ENCODE assay signal across 7 mouse cellular contexts in genomic region chr10:91183316-91183715, GRCm38 (mm10). TPM values are rescaled to one million over a fixed set of nuclear protein-coding genes. Genes with fewer than 3 reads are reported as not detected.
DNase-seq lines count a peak whose midpoint lies in the region; ATAC-seq and TF ChIP-seq lines count a peak whose summit lies in the region.

No protein-coding gene starts in this region.

- no peaks in the 10 kb centered on the region for H3K36me3 ChIP-seq in G1E (replicated peaks)
- no peaks in the 10 kb centered on the region for H3K36me3 ChIP-seq in embryonic facial prominence, embryonic 15.5 days
- no peaks in the 10 kb centered on the region for H3K36me3 ChIP-seq in intestine, embryonic 15.5 days
- no peaks in the 10 kb centered on the region for H3K36me3 ChIP-seq in liver, embryonic 16.5 days (ENCODE audit: control insufficient read depth, insufficient read depth)

- H3K9ac ChIP-seq in embryonic facial prominence, embryonic 15.5 days = no peak overlapping the region; the same call in 1 of the 2 replicates
- H3K9ac ChIP-seq in intestine, embryonic 15.5 days = no peak overlapping the region
- H3K9ac ChIP-seq in liver, embryonic 16.5 days (ENCODE audit: low read depth, low read length) = peak overlapping the region; percentile 82

- TF ChIP-seq CTCF in G1E (IDR thresholded peaks at IDR 0.05; ENCODE audit: low read depth, low read length) = no peak

- ATAC-seq in G1E (ENCODE audit: extremely low read depth, insufficient number of reproducible peaks, low FRiP score, poor library complexity, severe bottlenecking) = no peak
- ATAC-seq in embryonic facial prominence, embryonic 15.5 days (ENCODE audit: insufficient number of reproducible peaks, low FRiP score, low TSS enrichment, low read depth) = no peak
- peak; percentile 48 for ATAC-seq in intestine, embryonic 15.5 days
- ATAC-seq in liver, embryonic 16.5 days (ENCODE audit: low read depth) = peak; percentile 2; the same call in 1 of the 2 replicates
- ATAC-seq in inflammation-experienced regulatory T-cells, adult 6 months = no peak

- 30% methylated on average over 3 of the region's 3 CpGs for WGBS in embryonic facial prominence, embryonic 15.5 days
- 34% methylated on average over 3 of the region's 3 CpGs for WGBS in intestine, embryonic 15.5 days
- WGBS in liver, embryonic 16.5 days (ENCODE audit: insufficient replicate concordance) = 66% methylated on average over 3 of the region's 3 CpGs

- H3K27ac ChIP-seq in embryonic facial prominence, embryonic 15.5 days (replicated peaks) = peak overlapping the region; percentile 100
- peak overlapping the region; percentile 72 for H3K27ac ChIP-seq in intestine, embryonic 15.5 days
- peak overlapping the region; percentile 100 for H3K27ac ChIP-seq in liver, embryonic 16.5 days (ENCODE audit: low read length)

- H3K4me1 ChIP-seq in G1E (ENCODE audit: insufficient read depth, low read depth, low read length) = peaks cover 57% of the 10 kb centered on the region
- H3K4me1 ChIP-seq in embryonic facial prominence, embryonic 15.5 days = peaks cover 37% of the 10 kb centered on the region
- peaks cover 11% of the 10 kb centered on the region; the same call in 1 of the 2 replicates for H3K4me1 ChIP-seq in intestine, embryonic 15.5 days (replicated peaks)
- peaks cover 43% of the 10 kb centered on the region for H3K4me1 ChIP-seq in liver, embryonic 16.5 days (ENCODE audit: control insufficient read depth, low read depth, low read length)

- H3K4me3 ChIP-seq in G1E (ENCODE audit: low read depth, low read length) = peak overlapping the region; percentile 34; the same call in 1 of the 2 replicates
- H3K4me3 ChIP-seq in embryonic facial prominence, embryonic 15.5 days (replicated peaks) = no peak overlapping the region
- no peak overlapping the region for H3K4me3 ChIP-seq in intestine, embryonic 15.5 days (replicated peaks)
- no peak overlapping the region; the same call in 1 of the 2 replicates for H3K4me3 ChIP-seq in liver, embryonic 16.5 days (ENCODE audit: low read depth, low read length)

- peak overlapping the region; percentile 51 for H3K4me2 ChIP-seq in embryonic facial prominence, embryonic 15.5 days (replicated peaks)
- peak overlapping the region; percentile 53 for H3K4me2 ChIP-seq in intestine, embryonic 15.5 days (replicated peaks)
- peak overlapping the region; percentile 70 for H3K4me2 ChIP-seq in liver, embryonic 16.5 days (ENCODE audit: low read depth, low read length)

- DNase-seq in A20 (ENCODE audit: low read depth, low spot score) (peak; percentile 69), G1E (ENCODE audit: low spot score) (no peak)
- DNase-seq in yolk sac, embryonic 10.5 days (ENCODE audit: low spot score) = peak; percentile 69

- H3K9me3 ChIP-seq in G1E (replicated peaks) = no peaks in the 10 kb centered on the region
- no peaks in the 10 kb centered on the region for H3K9me3 ChIP-seq in embryonic facial prominence, embryonic 15.5 days (replicated peaks)
- H3K9me3 ChIP-seq in intestine, embryonic 15.5 days = no peaks in the 10 kb centered on the region
- H3K9me3 ChIP-seq in liver, embryonic 16.5 days (replicated peaks; ENCODE audit: control insufficient read depth, low read length) = no peaks in the 10 kb centered on the region

- no peaks in the 10 kb centered on the region for H3K27me3 ChIP-seq in G1E (ENCODE audit: insufficient read depth, low read length)
- H3K27me3 ChIP-seq in embryonic facial prominence, embryonic 15.5 days = no peaks in the 10 kb centered on the region
- no peaks in the 10 kb centered on the region for H3K27me3 ChIP-seq in intestine, embryonic 15.5 days (replicated peaks)
- H3K27me3 ChIP-seq in liver, embryonic 16.5 days (ENCODE audit: control insufficient read depth, insufficient read depth, low read depth, low read length) = no peaks in the 10 kb centered on the region

RNA-seq across cellular contexts. Expression of gene Tmpo, which starts 2.2 kb away (rescaled TPM):
- total RNA-seq in G1E (2014; fragmentation: Nextera tagmentation) (263 and 390 TPM in 2 replicates), G1E (2017) (492 and 529 TPM in 2 replicates)
- polyA plus RNA-seq in G1E (2012) = 247 and 276 TPM in 2 replicates
- 198 and 203 TPM in 2 replicates for polyA plus RNA-seq in embryonic facial prominence, embryonic 15.5 days (2015; fragmentation: Nextera tagmentation; extraction: Ambion mirVana)
- polyA plus RNA-seq in intestine, embryonic 15.5 days (2015; fragmentation: Nextera tagmentation; extraction: Ambion mirVana) = 165 and 209 TPM in 2 replicates
- polyA plus RNA-seq in liver, embryonic 16.5 days (2015; fragmentation: Nextera tagmentation; extraction: Ambion mirVana) = 99.2 and 101 TPM in 2 replicates
- polyA plus RNA-seq in inflammation-experienced regulatory T-cells, adult 6 months (2017; shearing (Covaris generic)) = 10 to 100 TPM; 61.6 to 69.1 (median 61.9) TPM

RNA-seq across cellular contexts. Expression of gene Slc25a3, which starts 59.5 kb away (rescaled TPM):
- total RNA-seq in G1E (2014; fragmentation: Nextera tagmentation) (375 and 407 TPM in 2 replicates), G1E (2017) (297 and 310 TPM in 2 replicates)
- 508 and 619 TPM in 2 replicates for polyA plus RNA-seq in G1E (2012)
- polyA plus RNA-seq in embryonic facial prominence, embryonic 15.5 days (2015; fragmentation: Nextera tagmentation; extraction: Ambion mirVana) = 417 and 423 TPM in 2 replicates
- 611 and 651 TPM in 2 replicates for polyA plus RNA-seq in intestine, embryonic 15.5 days (2015; fragmentation: Nextera tagmentation; extraction: Ambion mirVana)
- polyA plus RNA-seq in liver, embryonic 16.5 days (2015; fragmentation: Nextera tagmentation; extraction: Ambion mirVana) = 184 and 186 TPM in 2 replicates
- polyA plus RNA-seq in inflammation-experienced regulatory T-cells, adult 6 months (2017; shearing (Covaris generic)) = 100 to 1,000 TPM; 227 to 247 (median 243) TPM

Comparison
In these comparisons a context has a peak if more than half of its experiments do, and no peak if none do; other contexts are left out.
1. ATAC-seq: peak in intestine, embryonic 15.5 days (single experiment) and liver, embryonic 16.5 days (single experiment); none in G1E (single experiment), embryonic facial prominence, embryonic 15.5 days (single experiment) and inflammation-experienced regulatory T-cells, adult 6 months (single experiment).
2. Peak in every context shown above with its lines, with median percentiles within 50 percentile points of each other: H3K27ac ChIP-seq and H3K4me2 ChIP-seq.